Mouse (Mus musculus) ES-Bruce4 (cell line): ENCODE data around the gene Card10. TPM values are rescaled to one million over a fixed set of nuclear protein-coding genes. Genes with fewer than 3 reads are reported as not detected.
A peak's percentile ranks its signal among the peaks of the same experiment; 100 is the strongest.

ENCODE experiments used
- H3K27ac ChIP-seq: 2 replicates; pipeline ENCODE4 v1.5.1; 2012; ENCODE audit warnings: low read length, inconsistent platforms; ENCODE audit not compliant: insufficient read depth
- H3K27me3 ChIP-seq: 2 replicates; pipeline ENCODE4 v1.6.1; 2012; ENCODE audit warnings: mild to moderate bottlenecking, low read length, inconsistent platforms; ENCODE audit not compliant: control insufficient read depth, poor library complexity, insufficient read depth, severe bottlenecking
- H3K36me3 ChIP-seq: 2 replicates; pipeline ENCODE4 v1.6.1; 2012; ENCODE audit warnings: inconsistent platforms, mild to moderate bottlenecking, low read length, moderate library complexity; ENCODE audit not compliant: control insufficient read depth, poor library complexity, insufficient read depth, severe bottlenecking
- H3K4me1 ChIP-seq: one replicate; pipeline ENCODE4 v1.8.1; 2011; ENCODE audit warnings: low read length; ENCODE audit not compliant: control insufficient read depth, insufficient read depth
- H3K4me3 ChIP-seq: 2 replicates; pipeline ENCODE4 v1.5.1; 2011; ENCODE audit warnings: low read depth, mild to moderate bottlenecking, low read length
- H3K9ac ChIP-seq: 2 replicates; pipeline ENCODE4 v1.6.1; 2012; ENCODE audit warnings: low read depth, mild to moderate bottlenecking, inconsistent platforms; ENCODE audit not compliant: poor library complexity, severe bottlenecking
- H3K9me3 ChIP-seq: replicated peaks from 2 replicates; pipeline ENCODE4 v1.6.1; 2012; ENCODE audit warnings: mild to moderate bottlenecking, low read length, inconsistent platforms; ENCODE audit not compliant: control insufficient read depth, poor library complexity, insufficient read depth, severe bottlenecking
- CTCF ChIP-seq: IDR thresholded peaks from one replicate; pipeline ENCODE4 v1.8.1; 2011; ENCODE audit warnings: low read depth, low read length
- EP300 ChIP-seq: IDR thresholded peaks from 2 replicates; pipeline ENCODE4 v1.6.1; 2011; ENCODE audit warnings: low read depth, low read length; ENCODE audit not compliant: insufficient read depth
- POLR2A ChIP-seq: IDR thresholded peaks from one replicate; pipeline ENCODE4 v1.8.1; 2011; ENCODE audit warnings: low read length; ENCODE audit not compliant: insufficient read depth
- polyA plus RNA-seq: library from polyadenylated mRNA; stranded (reverse); fragments of >200 nt; gene quantifications from 2 replicates; pipeline ENCODE4 v1.2.4, GENCODE M21; 2011; ENCODE audit warnings: low read depth; ENCODE audit not compliant: missing spikeins, insufficient read depth, insufficient read length

Gene Card10
- polyA plus RNA-seq, 1 experiment = 19.6 TPM

- Histone ChIP-seq H3K9ac (no peak overlapping the region), H3K27me3 (no peaks in the 10 kb centered on the region), H3K4me1 (peaks cover 12% of the 10 kb centered on the region), H3K4me3 (no peak overlapping the region), H3K36me3 (no peaks in the 10 kb centered on the region), H3K9me3 (no peaks in the 10 kb centered on the region), H3K27ac (no peak overlapping the region)
- no peak for TF ChIP-seq CTCF
- no peak for TF ChIP-seq EP300
- no peak for TF ChIP-seq POLR2A
Measured at GRCm38 (mm10) chr15:78830742-78831719, 28.2 kb upstream of the Card10 start.

GRCm38 (mm10) chr15:78829636-78830035 lies 26.8 kb upstream of the Card10 start:
- Histone ChIP-seq H3K36me3 (no peaks in the 10 kb centered on the region), H3K4me3 (no peak overlapping the region), H3K27ac (no peak overlapping the region), H3K9ac (no peak overlapping the region), H3K4me1 (peaks cover 6% of the 10 kb centered on the region), H3K9me3 (no peaks in the 10 kb centered on the region), H3K27me3 (no peaks in the 10 kb centered on the region)
- peak; percentile 52 for TF ChIP-seq CTCF
- TF ChIP-seq EP300 = no peak
- TF ChIP-seq POLR2A = no peak

- no peak overlapping the region for H3K4me3 ChIP-seq
- TF ChIP-seq CTCF (peak; percentile 36), EP300 (no peak)
- H3K27ac ChIP-seq = no peak overlapping the region
- H3K36me3 ChIP-seq = no peaks in the 10 kb centered on the region
- peaks cover 3% of the 10 kb centered on the region for H3K4me1 ChIP-seq
- no peak overlapping the region for H3K9ac ChIP-seq
- no peaks in the 10 kb centered on the region for H3K9me3 ChIP-seq
- H3K27me3 ChIP-seq = no peaks in the 10 kb centered on the region
Measured at GRCm38 (mm10) chr15:78828315-78828714, 25.5 kb upstream of the Card10 start.

GRCm38 (mm10) chr15:78826213-78827204 lies 23.7 kb upstream of the Card10 start:
- no peaks in the 10 kb centered on the region for H3K27me3 ChIP-seq
- no peak overlapping the region for H3K27ac ChIP-seq
- no peaks in the 10 kb centered on the region for H3K36me3 ChIP-seq
- TF ChIP-seq CTCF = peak; percentile 94
- no peak for TF ChIP-seq POLR2A
- TF ChIP-seq EP300 = 0 out of 2 replicates have a peak, but pooled peaks have one; percentile 46
- H3K4me3 ChIP-seq = no peak overlapping the region
- peaks cover 3% of the 10 kb centered on the region for H3K4me1 ChIP-seq
- H3K9ac ChIP-seq = no peak overlapping the region
- no peaks in the 10 kb centered on the region for H3K9me3 ChIP-seq

- H3K9ac ChIP-seq = no peak overlapping the region
- peaks cover 6% of the 10 kb centered on the region for H3K4me1 ChIP-seq
- no peaks in the 10 kb centered on the region for H3K27me3 ChIP-seq
- TF ChIP-seq POLR2A = no peak
- no peak for TF ChIP-seq EP300
- no peak for TF ChIP-seq CTCF
- no peak overlapping the region for H3K4me3 ChIP-seq
- no peaks in the 10 kb centered on the region for H3K9me3 ChIP-seq
- H3K36me3 ChIP-seq = no peaks in the 10 kb centered on the region
- peak overlapping the region; percentile 3; the same call in 1 of the 2 replicates for H3K27ac ChIP-seq
Measured at GRCm38 (mm10) chr15:78816074-78816391, 13.2 kb upstream of the Card10 start.
